Mouse (Mus musculus): ENCODE measurements around the gene Slc11a2. TPM values are rescaled to one million over a fixed set of nuclear protein-coding genes. Genes with fewer than 3 reads are reported as not detected.
"Not testable (repeated sequence)": the region's sequence is repeated elsewhere in the genome, so short reads cannot be mapped to it uniquely, and the experiment has no call there.

The Slc11a2 gene
- polyA plus RNA-seq, 1 experiment from 2014 or later = 14.9 TPM

GRCm38 (mm10) chr15:100391066-100391465, 33.8 kb downstream of the Slc11a2 start:
- Histone ChIP-seq H3K27ac (ENCODE audit: low read depth, low read length) (no peak overlapping the region), H3K36me3 (ENCODE audit: control insufficient read depth, insufficient read depth, low read length) (peaks cover 3% of the 10 kb centered on the region; the same call in 1 of the 2 replicates), H3K9me3 (replicated peaks; ENCODE audit: control insufficient read depth, low read length) (no peaks in the 10 kb centered on the region), H3K27me3 (ENCODE audit: control insufficient read depth, insufficient read depth, low read length) (no peaks in the 10 kb centered on the region), H3K4me3 (ENCODE audit: low read depth, low read length) (no peak overlapping the region), H3K4me1 (ENCODE audit: control insufficient read depth, insufficient read depth, low read length) (peaks cover 16% of the 10 kb centered on the region; the same call in 1 of the 2 replicates), H3K9ac (ENCODE audit: low read depth, low read length) (no peak overlapping the region), H3K4me2 (no peak overlapping the region)
- 61% methylated on average over 7 of the region's 7 CpGs for WGBS (ENCODE audit: insufficient replicate concordance)
- 0 out of 2 replicates have a peak, but pooled peaks have one; percentile 35 for ATAC-seq (replicated peaks; ENCODE audit: insufficient number of reproducible peaks, low FRiP score, low TSS enrichment)

GRCm38 (mm10) chr15:100388886-100389285, 36.0 kb downstream of the Slc11a2 start:
- Histone ChIP-seq H3K27me3 (ENCODE audit: control insufficient read depth, insufficient read depth, low read length) (no peaks in the 10 kb centered on the region), H3K9ac (ENCODE audit: low read depth, low read length) (no peak overlapping the region), H3K4me1 (ENCODE audit: control insufficient read depth, insufficient read depth, low read length) (peaks cover 16% of the 10 kb centered on the region; the same call in 1 of the 2 replicates), H3K9me3 (replicated peaks; ENCODE audit: control insufficient read depth, low read length) (no peaks in the 10 kb centered on the region), H3K4me3 (ENCODE audit: low read depth, low read length) (no peak overlapping the region), H3K27ac (ENCODE audit: low read depth, low read length) (no peak overlapping the region), H3K4me2 (no peak overlapping the region), H3K36me3 (ENCODE audit: control insufficient read depth, insufficient read depth, low read length) (no peaks in the 10 kb centered on the region)
- no peak for ATAC-seq (replicated peaks; ENCODE audit: insufficient number of reproducible peaks, low FRiP score, low TSS enrichment)
- 76% methylated on average over 9 of the region's 9 CpGs for WGBS (ENCODE audit: insufficient replicate concordance)

GRCm38 (mm10) chr15:100388224-100388835, 36.5 kb downstream of the Slc11a2 start:
- H3K4me2 ChIP-seq = no peak overlapping the region
- ATAC-seq (replicated peaks; ENCODE audit: insufficient number of reproducible peaks, low FRiP score, low TSS enrichment) = no peak
- no peaks in the 10 kb centered on the region for H3K9me3 ChIP-seq (replicated peaks; ENCODE audit: control insufficient read depth, low read length)
- no peak overlapping the region for H3K4me3 ChIP-seq (ENCODE audit: low read depth, low read length)
- no peaks in the 10 kb centered on the region for H3K36me3 ChIP-seq (ENCODE audit: control insufficient read depth, insufficient read depth, low read length)
- no peaks in the 10 kb centered on the region for H3K27me3 ChIP-seq (ENCODE audit: control insufficient read depth, insufficient read depth, low read length)
- WGBS (ENCODE audit: insufficient replicate concordance) = 88% methylated on average over 16 of the region's 16 CpGs
- no peak overlapping the region for H3K9ac ChIP-seq (ENCODE audit: low read depth, low read length)
- H3K4me1 ChIP-seq (ENCODE audit: control insufficient read depth, insufficient read depth, low read length) = peaks cover 16% of the 10 kb centered on the region; the same call in 1 of the 2 replicates
- no peak overlapping the region for H3K27ac ChIP-seq (ENCODE audit: low read depth, low read length)

GRCm38 (mm10) chr15:100387544-100388223, 37.2 kb downstream of the Slc11a2 start:
- WGBS (ENCODE audit: insufficient replicate concordance) = 91% methylated on average over 17 of the region's 17 CpGs
- no peak for ATAC-seq (replicated peaks; ENCODE audit: insufficient number of reproducible peaks, low FRiP score, low TSS enrichment)
- no peak overlapping the region for H3K27ac ChIP-seq (ENCODE audit: low read depth, low read length)
- peaks cover 15% of the 10 kb centered on the region; the same call in 1 of the 2 replicates for H3K4me1 ChIP-seq (ENCODE audit: control insufficient read depth, insufficient read depth, low read length)
- H3K9me3 ChIP-seq (replicated peaks; ENCODE audit: control insufficient read depth, low read length) = no peaks in the 10 kb centered on the region
- no peaks in the 10 kb centered on the region for H3K36me3 ChIP-seq (ENCODE audit: control insufficient read depth, insufficient read depth, low read length)
- no peak overlapping the region for H3K9ac ChIP-seq (ENCODE audit: low read depth, low read length)
- no peaks in the 10 kb centered on the region for H3K27me3 ChIP-seq (ENCODE audit: control insufficient read depth, insufficient read depth, low read length)
- H3K4me3 ChIP-seq (ENCODE audit: low read depth, low read length) = no peak overlapping the region
- H3K4me2 ChIP-seq = no peak overlapping the region

GRCm38 (mm10) chr15:100385705-100386104, 39.2 kb downstream of the Slc11a2 start:
- no peak overlapping the region for H3K9ac ChIP-seq (ENCODE audit: low read depth, low read length)
- H3K27me3 ChIP-seq (ENCODE audit: control insufficient read depth, insufficient read depth, low read length) = no peaks in the 10 kb centered on the region
- H3K4me1 ChIP-seq (ENCODE audit: control insufficient read depth, insufficient read depth, low read length) = 0 out of 2 replicates have a peak, but pooled peaks cover 10% of the 10 kb centered on the region
- no peak overlapping the region for H3K4me2 ChIP-seq
- no peak for ATAC-seq (replicated peaks; ENCODE audit: insufficient number of reproducible peaks, low FRiP score, low TSS enrichment)
- H3K9me3 ChIP-seq (replicated peaks; ENCODE audit: control insufficient read depth, low read length) = no peaks in the 10 kb centered on the region
- 91% methylated on average over 9 of the region's 9 CpGs for WGBS (ENCODE audit: insufficient replicate concordance)
- H3K36me3 ChIP-seq (ENCODE audit: control insufficient read depth, insufficient read depth, low read length) = no peaks in the 10 kb centered on the region
- H3K27ac ChIP-seq (ENCODE audit: low read depth, low read length) = no peak overlapping the region
- H3K4me3 ChIP-seq (ENCODE audit: low read depth, low read length) = no peak overlapping the region

- no peak overlapping the region for H3K27ac ChIP-seq (ENCODE audit: low read depth, low read length)
- H3K36me3 ChIP-seq (ENCODE audit: control insufficient read depth, insufficient read depth, low read length) = no peaks in the 10 kb centered on the region
- no peak overlapping the region for H3K4me2 ChIP-seq
- no peak overlapping the region for H3K9ac ChIP-seq (ENCODE audit: low read depth, low read length)
- no peaks in the 10 kb centered on the region for H3K27me3 ChIP-seq (ENCODE audit: control insufficient read depth, insufficient read depth, low read length)
- H3K4me1 ChIP-seq (ENCODE audit: control insufficient read depth, insufficient read depth, low read length) = no peaks in the 10 kb centered on the region
- no peaks in the 10 kb centered on the region for H3K9me3 ChIP-seq (replicated peaks; ENCODE audit: control insufficient read depth, low read length)
- WGBS (ENCODE audit: insufficient replicate concordance) = 61% methylated on average over 2 of the region's 2 CpGs
- ATAC-seq (replicated peaks; ENCODE audit: insufficient number of reproducible peaks, low FRiP score, low TSS enrichment) = no peak
- H3K4me3 ChIP-seq (ENCODE audit: low read depth, low read length) = no peak overlapping the region
Measured at GRCm38 (mm10) chr15:100380104-100380503, 44.8 kb downstream of the Slc11a2 start.

- H3K9me3 ChIP-seq (replicated peaks; ENCODE audit: control insufficient read depth, low read length) = no peaks in the 10 kb centered on the region
- no peak overlapping the region for H3K4me2 ChIP-seq
- H3K4me1 ChIP-seq (ENCODE audit: control insufficient read depth, insufficient read depth, low read length) = no peaks in the 10 kb centered on the region
- H3K27ac ChIP-seq (ENCODE audit: low read depth, low read length) = no peak overlapping the region
- ATAC-seq (replicated peaks; ENCODE audit: insufficient number of reproducible peaks, low FRiP score, low TSS enrichment) = no peak
- no peaks in the 10 kb centered on the region for H3K36me3 ChIP-seq (ENCODE audit: control insufficient read depth, insufficient read depth, low read length)
- no peaks in the 10 kb centered on the region for H3K27me3 ChIP-seq (ENCODE audit: control insufficient read depth, insufficient read depth, low read length)
- no peak overlapping the region for H3K4me3 ChIP-seq (ENCODE audit: low read depth, low read length)
- 87% methylated on average over 8 of the region's 8 CpGs for WGBS (ENCODE audit: insufficient replicate concordance)
- H3K9ac ChIP-seq (ENCODE audit: low read depth, low read length) = no peak overlapping the region
Measured at GRCm38 (mm10) chr15:100379658-100380057, 45.2 kb downstream of the Slc11a2 start.

- ATAC-seq (replicated peaks; ENCODE audit: insufficient number of reproducible peaks, low FRiP score, low TSS enrichment); H3K9me3 ChIP-seq (replicated peaks; ENCODE audit: control insufficient read depth, low read length); H3K27me3 ChIP-seq (ENCODE audit: control insufficient read depth, insufficient read depth, low read length); H3K4me1 ChIP-seq (ENCODE audit: control insufficient read depth, insufficient read depth, low read length); H3K4me2 ChIP-seq; H3K27ac ChIP-seq (ENCODE audit: low read depth, low read length); H3K4me3 ChIP-seq (ENCODE audit: low read depth, low read length); H3K9ac ChIP-seq (ENCODE audit: low read depth, low read length); H3K36me3 ChIP-seq (ENCODE audit: control insufficient read depth, insufficient read depth, low read length): not testable (repeated sequence)
- WGBS (ENCODE audit: insufficient replicate concordance) = 23% methylated on average over 3 of the region's 9 CpGs
Measured at GRCm38 (mm10) chr15:100377847-100378505, 46.9 kb downstream of the Slc11a2 start.

Measured in heart, embryonic 11.5 days (tissue).